Mouse (Mus musculus) adrenal gland, postnatal 14 days (tissue): ENCODE data around the gene Nup98. TPM values are rescaled to one million over a fixed set of nuclear protein-coding genes. Genes with fewer than 3 reads are reported as not detected.

ENCODE experiments used
- DNase-seq: peaks from one replicate; pipeline ENCODE4 v3.0.0; 2021; ENCODE audit warnings: mixed read lengths
- long read RNA-seq, 2 experiments: library from polyadenylated mRNA; stranded (forward); transcript quantifications; one replicate each; pipeline ENCODE4 v2.0.0; 2021
- total RNA-seq: library from RNA; stranded (reverse); gene quantifications from 2 replicates; pipeline ENCODE4 v1.2.3, GENCODE M21; 2021

Gene Nup98
- total RNA-seq = 56.4 and 61.3 TPM in 2 replicates
- long read RNA-seq, experiment 1, partial matches to known transcripts = 1 of 7 reads
- long read RNA-seq, experiment 1, other reads (novel, unspliced or antisense) = 3 of 7 reads
- long read RNA-seq, experiment 2, full-length matches to known transcripts = 5 of 7 reads
- long read RNA-seq, experiment 2, partial matches to known transcripts = 0 of 7 reads
- long read RNA-seq, experiment 2, other reads (novel, unspliced or antisense) = 2 of 7 reads

DNA sequence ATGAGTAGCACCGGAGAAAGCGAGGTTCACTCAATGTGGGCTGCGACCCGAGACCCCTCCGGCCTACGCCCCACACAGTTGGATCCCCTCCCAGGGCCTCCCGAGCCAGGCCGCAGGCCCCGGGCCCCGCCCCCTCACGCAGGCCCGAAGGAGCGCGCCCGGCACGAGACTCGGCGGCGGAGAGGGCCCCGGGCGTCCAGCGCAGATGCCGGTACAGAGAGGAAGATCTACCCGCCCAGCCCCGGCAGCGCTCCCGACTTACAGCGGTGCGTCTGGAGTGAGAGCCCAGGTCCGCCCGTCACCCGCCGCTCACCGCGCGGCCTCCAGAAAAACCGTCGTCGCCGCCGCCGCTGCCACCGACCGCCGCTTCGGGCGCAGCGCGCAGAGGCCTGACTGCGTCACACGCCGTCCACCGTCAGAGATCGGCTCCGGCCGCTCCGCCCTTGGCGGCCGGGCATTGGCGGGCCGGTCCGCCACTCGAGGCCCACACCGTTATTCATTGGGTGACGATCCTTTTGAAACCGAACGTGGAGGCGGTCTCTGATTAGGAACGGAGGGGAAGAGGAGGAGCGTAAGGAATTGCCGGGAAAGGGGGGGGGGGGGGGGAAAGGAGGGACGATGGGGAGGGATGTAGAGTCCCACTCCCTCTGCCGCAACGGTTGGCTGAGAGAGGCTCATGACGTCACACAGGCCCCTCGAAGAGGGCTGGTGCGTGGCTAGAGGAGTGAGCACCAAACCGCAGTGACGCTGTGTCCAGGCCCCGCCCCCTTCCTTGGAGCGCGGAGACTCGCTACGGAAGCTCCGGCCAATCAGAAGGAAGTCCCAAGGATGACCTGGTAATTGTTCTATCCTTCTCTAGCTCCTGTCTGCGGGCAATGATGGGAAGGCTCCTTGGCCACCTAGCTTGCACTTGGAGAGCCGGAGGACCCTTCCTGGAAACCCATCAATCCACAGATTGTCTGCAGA lies at the start of gene Nup98, which contains the start of gene Pgap2:
Nup98 (minus strand) TSS at position 421 of the 966 bp plus-strand sequence.
Pgap2 (plus strand) TSS at position 453 of the 966 bp plus-strand sequence.
- DNase-seq = peak; percentile 99

DNA sequence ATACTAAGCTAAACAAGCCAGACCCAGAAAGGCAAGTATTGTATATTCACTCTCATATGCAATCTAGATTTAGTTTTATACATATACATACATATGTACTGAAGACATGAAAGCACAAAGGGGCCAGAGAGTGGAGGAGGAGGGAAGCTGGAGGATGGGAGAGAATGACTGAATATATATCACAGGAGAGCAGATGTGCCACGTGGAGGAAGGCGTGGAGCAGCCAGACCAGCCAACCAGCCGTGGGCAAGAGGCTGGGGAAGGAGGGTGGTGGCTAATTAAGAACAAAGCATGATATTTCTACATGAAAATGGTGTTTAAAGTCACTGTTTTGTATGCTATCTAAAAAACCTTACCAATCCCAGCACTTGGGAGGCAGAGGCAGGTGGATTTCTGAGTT lies 48.8 kb upstream of the Nup98 start:
- no peak for DNase-seq

DNA sequence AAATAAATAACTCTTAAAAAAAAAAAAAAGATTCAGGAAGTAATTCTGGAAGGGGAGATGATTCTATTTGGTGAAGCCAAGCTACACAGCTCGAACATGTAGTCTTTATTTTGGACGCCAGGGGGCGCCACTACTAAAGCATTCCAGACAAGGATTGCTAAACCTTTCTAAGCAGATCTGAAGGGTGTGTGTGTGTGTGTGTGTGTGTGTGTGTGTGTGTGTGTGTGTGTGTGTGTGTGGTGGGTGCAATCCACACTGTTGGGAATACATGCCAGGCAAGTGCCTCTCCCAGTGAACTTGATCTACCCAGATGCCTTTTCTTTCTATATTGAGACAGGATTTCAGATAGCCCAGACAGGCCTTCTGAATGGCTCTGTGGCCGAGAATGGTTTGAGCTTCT lies 48.2 kb upstream of the Nup98 start:
- peak; percentile 91 for DNase-seq

DNA sequence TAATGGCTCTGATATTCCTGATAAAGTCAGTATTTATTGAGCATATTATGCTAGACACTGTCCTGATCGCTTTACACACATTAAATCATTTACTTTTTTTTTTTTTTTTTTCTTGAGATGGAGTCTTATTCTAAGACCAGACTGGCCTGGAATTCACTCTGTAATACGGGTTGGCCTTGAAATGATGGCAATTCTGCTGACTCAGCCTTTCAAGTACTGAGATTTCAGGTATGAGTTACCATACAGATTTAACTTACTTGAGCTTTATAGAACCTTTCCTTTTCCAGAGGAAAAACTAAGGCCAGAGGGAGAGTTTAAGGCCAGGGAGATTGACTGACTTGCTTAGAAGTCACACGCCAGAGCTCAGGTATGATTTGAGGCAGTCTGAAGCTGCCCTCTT lies 46.7 kb upstream of the Nup98 start:
- no peak for DNase-seq

DNA sequence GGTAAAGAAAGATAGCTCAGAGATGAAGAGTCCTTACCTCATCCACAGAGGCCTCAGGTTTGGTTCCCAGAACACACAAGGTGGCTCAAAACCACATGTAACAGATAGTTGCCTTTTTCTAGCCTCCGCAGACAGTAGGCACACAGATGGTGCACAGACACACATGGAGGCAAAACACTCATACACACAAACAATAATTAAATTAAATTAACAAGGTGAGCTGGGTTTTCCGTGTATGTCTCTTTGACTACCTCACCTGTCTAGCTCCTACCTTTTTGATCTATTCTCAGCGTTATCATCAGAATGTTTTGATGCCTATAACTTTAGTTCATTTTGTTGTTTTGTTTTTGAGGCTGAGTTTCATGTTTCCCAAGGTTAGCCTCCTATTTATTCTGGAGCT lies 46.0 kb upstream of the Nup98 start, which contains the start of gene Rhog:
Rhog (minus strand) TSS at position 101 of the 400 bp plus-strand sequence.
- DNase-seq = no peak

DNA sequence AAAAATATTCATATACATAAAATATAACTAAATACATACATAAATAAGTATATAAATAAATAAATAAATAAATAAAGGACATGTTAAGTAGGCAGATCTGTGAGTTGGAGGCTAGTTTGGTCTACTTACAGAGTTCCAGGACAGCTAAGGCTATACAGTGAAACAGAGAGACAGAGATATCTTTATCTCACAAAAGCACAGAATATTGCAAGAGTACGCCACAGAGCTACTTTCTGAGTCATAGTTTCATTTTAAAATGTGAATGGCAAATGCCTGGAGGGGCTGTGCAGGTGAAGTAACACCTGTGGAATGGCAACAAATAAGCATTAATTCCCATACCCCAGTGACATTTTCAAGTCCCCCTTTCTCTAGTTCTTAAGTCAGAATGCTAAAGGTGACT lies 43.7 kb upstream of the Nup98 start:
- no peak for DNase-seq

DNA sequence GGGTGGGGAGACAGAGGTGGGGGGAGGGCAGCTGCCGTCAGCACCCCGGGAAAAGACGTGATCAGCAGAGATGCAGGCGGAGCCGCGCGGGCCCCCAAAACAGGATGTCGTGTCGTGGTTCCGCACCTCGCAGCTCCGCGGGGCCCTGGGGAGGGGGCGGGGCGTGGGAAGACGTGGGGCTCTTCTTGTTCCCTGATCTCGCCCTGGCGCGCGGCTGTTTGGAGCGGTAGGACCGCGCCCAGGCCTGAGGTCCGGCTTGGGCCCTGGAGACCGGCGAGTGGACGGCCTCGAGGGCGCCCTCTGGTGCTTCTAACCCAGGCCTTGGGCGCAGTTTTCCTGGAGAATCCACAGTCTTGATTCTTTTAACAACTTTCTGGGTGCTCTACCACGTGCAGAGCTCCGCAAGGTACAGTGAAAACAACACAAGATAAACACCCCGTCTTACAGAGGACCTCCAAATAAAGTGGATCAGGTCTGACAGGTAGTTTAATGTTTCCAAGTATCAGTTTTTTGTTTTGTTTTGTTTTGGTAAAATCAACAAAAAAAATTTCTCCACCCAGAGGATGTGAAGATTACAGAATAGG lies 40.7 kb upstream of the Nup98 start:
- peak; percentile 95 for DNase-seq

DNA sequence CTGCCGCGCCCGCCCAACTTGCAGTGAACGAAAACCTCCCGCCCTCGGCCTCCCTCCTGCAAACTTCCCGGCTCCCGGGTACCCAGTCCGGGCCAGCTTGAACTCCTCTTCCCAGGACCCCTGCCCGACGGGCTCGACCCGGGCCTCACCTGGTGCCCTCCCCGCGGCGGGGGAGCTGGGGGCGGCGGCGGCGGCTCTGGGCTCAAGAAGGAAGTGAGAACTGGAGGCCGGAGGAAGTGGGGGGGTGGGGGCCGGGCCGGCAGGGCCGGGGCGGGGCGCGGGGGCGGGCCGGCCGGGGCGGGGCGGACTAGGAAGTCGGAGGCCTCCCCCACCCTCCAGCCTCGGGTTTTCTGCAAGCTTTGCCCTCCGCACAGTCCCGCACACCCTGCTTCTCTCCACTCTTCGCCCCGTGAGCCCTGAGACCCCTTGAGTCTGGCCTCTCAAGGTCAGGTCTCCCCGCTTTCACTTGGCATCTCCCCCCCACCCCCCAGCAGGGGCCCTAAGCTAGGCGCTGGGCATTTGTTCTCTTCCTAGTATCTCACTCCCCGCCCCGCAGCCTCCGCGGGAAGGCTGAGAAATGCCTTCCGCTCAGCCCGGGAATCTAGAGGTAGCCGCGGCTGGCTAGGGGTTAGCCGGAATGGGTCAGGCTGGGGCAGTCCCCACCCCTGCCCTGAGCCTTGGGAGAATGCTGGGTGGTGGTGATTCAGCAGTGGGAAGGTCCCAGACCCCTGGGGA lies 40.1 kb upstream of the Nup98 start:
- DNase-seq = peak; percentile 88

DNA sequence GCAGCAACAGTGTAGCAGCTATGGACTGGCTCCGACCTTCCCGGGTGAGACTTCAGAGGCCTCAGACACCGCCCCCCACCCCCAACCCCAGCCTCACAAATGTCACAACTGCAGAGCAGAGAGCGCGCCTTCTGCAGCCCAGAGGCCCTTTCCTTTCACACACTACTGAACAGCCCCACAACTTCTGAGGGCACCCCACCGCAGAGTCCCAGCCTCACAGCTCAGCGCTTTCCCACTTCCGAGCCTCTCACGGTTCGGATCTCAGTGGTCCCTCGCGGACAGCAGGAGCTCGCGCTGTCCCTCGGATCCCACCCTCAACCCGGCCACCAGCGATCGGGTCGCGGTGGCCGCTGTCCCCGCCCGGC lies 39.5 kb upstream of the Nup98 start:
- DNase-seq = peak; percentile 73

DNA sequence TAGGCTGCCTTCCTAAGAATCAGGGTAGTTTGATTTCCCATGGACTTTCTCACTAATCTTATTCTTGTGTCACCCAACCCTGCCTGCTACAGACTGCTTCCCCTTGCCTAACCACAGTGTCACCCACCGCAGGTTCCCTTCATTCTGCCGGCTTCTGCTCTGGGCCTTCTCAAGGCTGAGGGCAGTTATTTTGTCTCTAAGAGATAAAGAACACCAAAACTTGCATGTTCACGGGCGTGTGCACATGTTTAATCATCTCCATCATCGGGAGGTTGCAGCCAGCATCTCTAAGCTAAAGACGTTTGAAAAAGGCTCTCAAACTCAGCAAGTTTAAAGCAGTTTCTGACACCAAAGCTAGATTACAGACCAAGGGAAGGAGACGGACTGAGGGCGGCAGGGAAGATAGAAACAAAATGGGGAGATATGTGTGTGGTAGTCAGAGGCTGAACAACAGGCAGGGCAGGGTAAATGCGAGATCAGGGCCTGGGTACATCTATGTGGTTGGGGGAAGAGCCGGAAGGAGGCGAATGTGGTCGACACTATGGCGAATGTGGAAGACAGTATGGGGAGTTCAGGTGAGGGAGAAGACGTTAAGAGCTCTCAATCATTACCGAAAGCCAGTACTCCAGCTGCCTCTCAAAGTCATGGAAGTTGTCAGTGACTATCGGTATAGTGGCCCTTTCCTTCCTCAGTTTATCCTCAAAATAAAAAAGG lies 38.9 kb upstream of the Nup98 start:
- peak; percentile 39 for DNase-seq

DNA sequence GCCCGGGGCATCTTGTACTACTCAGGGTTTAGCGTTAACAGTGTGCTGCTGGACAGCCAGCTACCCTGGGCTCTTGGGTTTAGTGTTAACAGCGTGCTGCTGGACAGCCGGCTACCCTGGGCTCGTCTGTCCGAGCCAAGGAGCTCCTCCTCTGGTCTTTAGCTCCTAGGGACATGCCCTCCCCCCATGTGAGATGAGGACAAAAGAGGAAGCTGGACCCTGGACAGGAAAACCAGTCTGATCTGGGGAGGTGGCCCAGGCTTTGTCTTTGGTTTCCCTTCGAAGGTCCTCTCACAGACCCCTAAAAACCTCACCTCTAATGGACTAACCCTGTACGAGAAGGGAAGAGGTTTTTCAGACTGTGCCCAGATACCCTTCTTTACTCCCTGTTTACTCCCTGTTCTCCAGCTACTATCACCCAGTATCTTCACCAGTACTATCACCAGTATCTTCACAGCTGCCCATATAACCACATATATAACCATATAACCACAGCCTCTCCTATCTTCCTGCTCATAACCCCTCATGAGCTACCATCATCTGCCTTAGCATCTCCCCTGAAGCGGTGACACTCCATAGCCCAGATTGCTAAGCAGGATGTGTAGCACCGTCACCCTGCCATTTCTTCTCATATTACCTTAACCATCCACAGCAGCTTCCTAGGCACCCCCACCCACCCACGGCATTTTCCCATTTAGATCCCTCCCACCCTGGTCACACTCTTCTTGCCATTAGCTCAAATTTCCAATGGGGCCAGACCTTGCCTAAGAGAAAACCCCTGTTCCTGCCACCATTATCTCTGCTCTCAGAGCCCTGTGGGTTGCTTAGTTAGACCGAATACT lies 37.2 kb upstream of the Nup98 start:
- no peak for DNase-seq

DNA sequence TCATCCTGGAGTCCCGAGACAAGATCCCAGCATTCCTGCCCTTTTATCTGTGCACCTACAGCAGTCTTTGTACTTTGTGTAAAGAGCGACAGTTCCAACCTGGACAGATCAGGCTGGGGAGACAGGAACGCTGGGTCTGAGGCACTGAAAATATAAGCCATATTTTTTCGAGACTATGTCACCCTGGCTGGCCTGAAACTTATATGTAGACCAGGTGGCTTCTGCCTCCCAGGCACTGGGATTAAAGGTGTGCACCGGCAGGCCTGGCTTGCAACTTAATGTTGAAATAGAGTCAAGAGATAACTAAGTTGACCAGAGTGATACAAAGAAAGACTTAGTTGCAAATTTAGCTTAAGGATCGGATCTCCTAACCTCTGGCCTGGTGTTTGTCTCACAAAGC lies 36.3 kb upstream of the Nup98 start:
- DNase-seq = no peak

DNA sequence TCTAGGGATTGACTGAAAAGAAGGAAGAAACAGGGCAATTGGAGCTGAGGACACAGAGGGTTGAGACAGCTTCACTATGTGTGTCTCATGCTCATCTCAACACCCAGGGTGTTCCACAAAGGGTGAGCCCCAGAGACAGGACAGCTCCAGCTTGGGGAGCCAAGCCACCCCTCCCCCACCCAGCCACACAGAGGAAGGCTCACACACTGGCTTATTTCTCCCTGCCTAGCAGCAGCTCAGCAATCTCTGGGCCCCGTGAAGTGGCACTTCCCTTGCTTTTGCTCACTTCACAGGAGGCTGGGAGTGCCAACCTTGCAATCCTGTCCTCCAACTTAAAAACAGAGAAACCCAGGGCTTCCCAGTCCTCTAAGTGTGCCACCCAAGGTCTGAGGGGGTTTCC lies 35.8 kb upstream of the Nup98 start:
- DNase-seq = peak; percentile 45

DNA sequence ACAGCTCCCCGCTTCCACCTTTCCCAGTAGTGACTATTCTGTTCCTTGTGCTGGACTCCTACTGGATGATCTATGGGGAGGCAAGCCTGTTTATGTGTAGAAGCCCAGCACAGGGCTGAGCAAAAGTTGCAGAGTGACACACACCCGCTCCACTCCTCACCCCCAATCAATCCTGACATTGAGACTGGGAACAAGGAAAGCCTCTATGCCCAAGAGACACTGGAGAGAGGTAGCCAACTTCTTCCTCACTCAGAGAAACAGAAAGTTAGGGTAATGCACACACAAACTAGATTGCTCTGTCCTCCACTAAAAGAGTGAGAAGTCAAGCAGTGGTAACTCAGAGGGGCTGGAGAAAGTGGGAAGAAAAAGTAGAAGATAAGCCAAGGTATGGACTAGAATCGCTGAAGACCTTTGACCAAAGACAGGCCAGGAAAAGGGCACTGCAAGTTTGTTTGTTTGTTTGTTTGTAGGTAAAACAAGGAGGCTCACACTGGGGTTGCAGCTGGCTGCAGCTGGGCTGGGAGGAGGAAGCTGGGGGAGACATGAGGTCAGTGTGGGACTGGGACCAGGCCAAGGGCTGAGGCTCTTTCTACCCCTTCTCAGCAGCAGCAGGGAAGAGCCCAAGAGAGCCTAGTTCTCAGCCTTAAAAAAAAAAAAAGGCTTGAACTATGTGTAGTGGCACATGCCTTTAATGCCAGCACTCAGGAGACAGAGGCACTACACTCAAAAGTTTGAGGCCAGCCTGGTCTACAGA lies 35.0 kb upstream of the Nup98 start:
- DNase-seq = no peak

DNA sequence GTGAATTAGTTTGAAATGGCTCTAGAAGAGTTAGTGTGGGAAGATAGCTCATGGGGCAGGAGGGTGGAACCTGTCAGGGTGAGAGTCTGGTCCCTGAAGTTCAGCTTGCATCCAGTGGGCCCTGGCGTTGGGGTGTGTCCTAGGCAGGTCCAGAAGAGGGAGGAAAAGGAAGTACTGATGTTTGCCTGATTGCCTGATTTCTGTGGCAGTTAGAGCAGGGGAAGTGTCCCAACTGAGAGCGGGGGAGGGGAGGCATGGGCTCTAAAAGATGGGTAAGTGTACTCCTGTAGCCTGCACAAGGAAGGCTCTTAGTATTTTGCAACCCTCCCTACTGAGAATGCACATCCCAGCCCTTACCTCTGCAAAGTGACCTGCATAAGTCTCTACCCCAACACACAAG lies 33.9 kb upstream of the Nup98 start:
- peak; percentile 47 for DNase-seq

DNA sequence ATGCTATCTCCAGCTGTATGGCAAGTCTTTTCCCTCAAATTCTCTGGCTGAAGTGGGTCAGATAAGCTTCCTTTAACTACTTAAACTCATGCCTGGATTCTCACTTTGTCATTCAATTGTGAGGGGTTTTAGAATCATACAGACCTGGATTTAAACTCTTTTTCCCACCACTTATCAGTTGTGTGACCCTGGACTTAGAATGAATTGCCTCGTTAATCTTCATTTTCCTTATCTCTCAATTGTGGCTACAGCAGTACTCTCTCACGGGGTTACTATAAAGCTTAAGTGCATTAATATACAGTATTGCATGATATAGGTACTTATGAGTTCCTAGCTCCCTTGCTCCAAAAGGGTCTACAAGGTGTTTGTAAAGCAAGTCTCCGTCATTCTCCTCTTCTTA lies 32.9 kb upstream of the Nup98 start:
- DNase-seq = no peak

DNA sequence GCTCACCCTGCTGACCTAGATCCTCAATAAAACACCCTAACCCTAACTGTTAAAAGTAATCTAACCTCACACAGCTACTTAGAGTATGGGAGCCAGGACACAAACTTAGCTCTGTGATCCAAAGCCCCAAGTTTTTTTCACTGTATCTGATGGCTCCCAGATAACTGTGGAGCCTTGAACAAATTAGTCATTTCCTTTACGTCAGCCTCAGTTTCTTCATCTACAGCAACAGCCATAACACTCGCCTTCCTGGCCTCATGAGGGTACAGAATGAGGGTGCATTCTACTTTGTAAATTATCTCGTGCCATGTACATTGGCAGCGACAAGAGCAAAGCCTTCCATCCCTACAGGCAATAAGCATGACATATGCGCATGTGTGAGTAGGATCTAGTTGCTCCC lies 32.4 kb upstream of the Nup98 start:
- no peak for DNase-seq

DNA sequence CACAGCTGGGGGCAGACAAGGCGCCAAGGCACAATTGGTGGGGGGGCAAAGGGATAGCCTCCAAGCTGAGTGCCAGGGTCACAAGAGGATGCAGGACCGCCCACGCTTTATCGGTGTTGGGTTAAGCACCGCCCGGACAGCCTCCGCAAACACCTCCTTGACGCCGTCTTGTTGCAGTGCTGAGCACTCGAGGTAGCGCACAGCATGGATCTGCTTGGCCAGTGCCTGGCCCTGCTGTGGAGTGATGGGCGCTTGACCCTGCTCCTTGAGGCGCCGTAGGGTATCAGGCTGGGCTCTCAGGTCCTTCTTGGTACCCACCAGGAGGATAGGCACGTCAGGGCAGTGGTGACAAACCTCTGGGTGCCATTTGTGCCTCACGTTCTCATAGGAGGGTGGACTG lies 29.6 kb upstream of the Nup98 start:
- DNase-seq = no peak

DNA sequence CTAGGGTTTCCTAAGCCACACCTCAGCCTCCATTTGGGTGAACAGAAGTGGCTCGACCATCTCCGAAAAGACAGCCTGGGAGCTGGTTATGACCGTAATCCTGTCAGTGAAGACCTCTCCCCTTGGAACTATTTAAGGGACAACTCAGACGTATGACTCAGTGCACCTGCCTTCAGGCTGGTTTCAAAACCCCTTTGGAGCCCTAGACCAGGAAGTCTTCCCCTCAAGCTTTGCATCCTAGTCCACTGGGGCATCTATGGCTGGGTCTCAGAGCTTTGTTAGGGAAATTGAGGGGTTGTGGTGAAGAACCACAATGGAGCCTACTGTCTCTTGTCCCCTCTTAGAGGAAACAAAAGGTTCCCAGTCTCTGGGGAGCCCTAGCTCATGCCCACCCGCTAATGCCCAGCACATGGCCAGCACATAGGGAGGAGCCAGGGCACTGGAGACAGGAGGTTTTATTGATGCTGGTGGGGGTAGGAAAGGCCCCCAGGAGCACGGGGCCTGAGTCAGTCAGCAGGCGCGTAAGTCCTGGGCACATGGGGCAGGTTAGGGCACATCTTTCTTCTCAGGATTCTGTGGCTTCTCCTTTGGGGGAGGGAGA lies 28.8 kb upstream of the Nup98 start:
- no peak for DNase-seq

DNA sequence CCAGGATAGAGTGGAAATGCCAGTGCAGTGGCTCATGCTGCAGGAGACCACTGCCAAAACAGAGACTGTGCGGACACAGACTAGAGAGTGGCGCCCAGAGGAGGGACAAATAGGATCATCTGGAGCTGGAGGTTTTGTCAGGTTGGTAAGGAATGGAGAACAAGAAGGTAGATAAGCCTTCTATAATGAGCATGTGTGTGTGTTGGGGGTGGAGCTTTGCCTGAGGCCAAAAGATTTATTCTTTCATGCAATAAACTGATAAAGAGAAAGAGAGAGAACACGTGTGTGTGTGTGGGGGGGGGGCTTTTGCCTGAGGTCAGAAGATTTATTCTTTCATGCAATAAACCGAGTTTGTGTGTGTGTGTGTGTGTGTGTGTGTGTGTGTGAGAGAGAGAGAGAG lies 23.1 kb upstream of the Nup98 start:
- DNase-seq = no peak
